Mouse (Mus musculus) ovary, postnatal 36 days (tissue): ENCODE results near the gene Gbp4.
"Not testable (repeated sequence)": the region's sequence is repeated elsewhere in the genome, so short reads cannot be mapped to it uniquely, and the experiment has no call there.

Experiments
- DNase-seq: peaks from one replicate; pipeline ENCODE4 v3.0.0; 2022; ENCODE audit warnings: low spot score, mixed read lengths

The Gbp4 gene

GRCm38 (mm10) chr5:105139409-105140088, at the start of gene Gbp4, which contains the start of the genes Gbp9 and Gbp8:
Gene Gbp4, minus strand, starts transcription at chr5:105139586.
Gene Gbp9, minus strand, starts transcription at chr5:105139539.
Gene Gbp8, minus strand, starts transcription at chr5:105139540.
- DNase-seq: not testable (repeated sequence)

- DNase-seq: no peak
These were observed 42.1 kb upstream of the Gbp4 start for GRCm38 (mm10) chr5:105181446-105181845.

- DNase-seq: no peak
These were observed 17.2 kb upstream of the Gbp4 start for GRCm38 (mm10) chr5:105156582-105156981.

GRCm38 (mm10) chr5:105154049-105154448, 14.7 kb upstream of the Gbp4 start:
- DNase-seq: no peak

- DNase-seq: not testable (repeated sequence)
These were observed 8.7 kb upstream of the Gbp4 start for GRCm38 (mm10) chr5:105148062-105148461.

- no peak for DNase-seq
These were observed 7.1 kb upstream of the Gbp4 start for GRCm38 (mm10) chr5:105146447-105146846.

- DNase-seq: not testable (repeated sequence)
These were observed 6.3 kb upstream of the Gbp4 start for GRCm38 (mm10) chr5:105145731-105146130.

GRCm38 (mm10) chr5:105140089-105140810, 864 bp upstream of the Gbp4 start:
- not testable (repeated sequence) for DNase-seq

GRCm38 (mm10) chr5:105138906-105139305, 480 bp downstream of the Gbp4 start:
- DNase-seq: no peak

- not testable (repeated sequence) for DNase-seq
These were observed 2.6 kb downstream of the Gbp4 start for GRCm38 (mm10) chr5:105136706-105137304.

GRCm38 (mm10) chr5:105121731-105122130, 17.7 kb downstream of the Gbp4 start:
- not testable (repeated sequence) for DNase-seq

- DNase-seq: no peak
These were observed 23.6 kb downstream of the Gbp4 start for GRCm38 (mm10) chr5:105115740-105116139.

- DNase-seq: no peak
These were observed 24.7 kb downstream of the Gbp4 start for GRCm38 (mm10) chr5:105114696-105115095.

- no peak for DNase-seq
These were observed 25.7 kb downstream of the Gbp4 start for GRCm38 (mm10) chr5:105113656-105114055.

- peak; percentile 16 for DNase-seq
These were observed 29.0 kb downstream of the Gbp4 start for GRCm38 (mm10) chr5:105110271-105110852.

- peak; percentile 7 for DNase-seq
These were observed 29.6 kb downstream of the Gbp4 start for GRCm38 (mm10) chr5:105109775-105110174.

GRCm38 (mm10) chr5:105105689-105106088, 33.7 kb downstream of the Gbp4 start:
- not testable (repeated sequence) for DNase-seq

GRCm38 (mm10) chr5:105081900-105082299, 57.5 kb downstream of the Gbp4 start:
- DNase-seq: no peak

GRCm38 (mm10) chr5:105068356-105068755, 71.0 kb downstream of the Gbp4 start:
- DNase-seq: not testable (repeated sequence)
